Mouse (Mus musculus) NIH3T3 (cell line): Measurements from ENCODE around the gene Gja3.
A peak's percentile ranks its signal among the peaks of the same experiment; 100 is the strongest.

ENCODE experiments used
- DNase-seq: peaks from one replicate; pipeline ENCODE4 v3.0.0-alpha.2; 2012; ENCODE audit warnings: low read depth

The Gja3 gene

DNA sequence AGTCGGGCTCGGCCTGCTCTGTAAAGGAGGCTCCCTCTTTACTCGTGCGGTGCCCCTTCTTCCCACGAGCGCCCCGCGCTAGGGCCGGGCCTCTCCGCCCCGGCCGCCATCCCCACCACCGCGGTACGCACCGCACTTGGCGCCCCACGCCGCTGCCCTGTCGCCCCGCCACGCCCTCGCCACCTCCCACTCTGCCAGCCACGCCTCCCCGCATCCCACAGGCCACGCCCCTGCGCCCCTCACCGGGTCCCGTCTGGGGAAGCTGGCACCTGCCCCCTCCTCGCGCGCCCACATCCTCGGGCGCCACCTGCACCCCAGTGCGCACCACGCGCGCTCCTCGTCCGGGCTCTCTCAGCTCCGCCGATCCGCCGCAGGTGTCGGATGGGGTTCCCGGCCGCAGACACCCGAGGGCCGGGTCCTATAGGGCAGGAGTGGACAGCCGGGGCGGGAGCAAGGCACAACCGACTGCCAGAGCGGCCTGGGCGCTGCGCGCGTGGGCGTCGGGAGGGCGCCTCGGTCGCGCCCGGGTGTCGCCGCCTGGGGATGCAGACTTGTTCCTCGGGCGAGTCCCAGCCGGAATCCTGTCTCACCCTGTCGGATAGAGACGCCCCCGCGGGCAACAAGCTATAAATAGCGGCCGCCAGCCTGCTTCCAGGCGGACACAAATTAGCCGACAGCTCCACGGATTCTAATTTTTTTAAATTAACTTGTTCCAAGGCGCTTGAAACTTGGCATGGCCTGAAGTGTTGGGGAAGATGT, at the start of gene Gja3:
TSS of gene Gja3 (minus strand) at position 538 of the 759 bp plus-strand sequence.
- DNase-seq, result no peak

DNA sequence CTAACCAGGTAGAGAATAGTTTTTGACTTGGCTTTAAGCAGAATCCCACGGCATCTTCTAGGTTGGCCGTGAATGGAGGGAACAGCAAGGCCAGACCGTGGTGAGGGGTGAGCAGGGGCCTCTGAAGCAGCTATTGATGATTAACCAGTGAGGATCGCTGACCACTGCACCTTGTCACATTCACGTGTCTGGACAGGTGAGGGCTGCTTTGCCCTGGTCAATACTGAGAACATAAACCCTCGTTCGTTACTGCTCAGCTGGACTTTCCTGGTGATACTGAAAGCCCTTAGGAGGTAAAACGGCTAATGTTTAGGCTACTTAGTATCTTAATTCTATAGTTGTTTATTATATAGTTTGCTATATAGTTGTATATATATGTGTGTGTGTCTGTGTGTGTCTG, 49.2 kb upstream of the Gja3 start:
- no peak for DNase-seq

DNA sequence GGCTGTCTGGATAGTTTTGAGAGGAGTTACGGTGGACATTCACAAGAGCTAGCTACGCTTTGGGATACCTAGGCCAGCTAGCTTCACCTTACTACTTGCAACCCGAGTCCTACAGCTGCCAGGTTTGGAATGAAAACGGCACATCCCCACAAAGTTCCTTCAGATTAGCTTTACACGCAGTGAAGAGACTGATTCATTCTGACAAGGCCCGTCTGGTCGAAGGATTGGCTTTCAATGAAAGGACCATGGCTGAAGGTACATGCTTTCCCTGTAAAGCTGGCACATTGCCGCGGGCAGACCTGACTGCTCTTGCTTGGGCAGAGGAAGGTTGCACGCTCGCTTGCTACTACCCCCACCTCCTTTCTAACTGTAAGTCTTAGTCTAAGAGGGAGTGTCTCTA, 47.8 kb upstream of the Gja3 start:
- DNase-seq, result no peak

DNA sequence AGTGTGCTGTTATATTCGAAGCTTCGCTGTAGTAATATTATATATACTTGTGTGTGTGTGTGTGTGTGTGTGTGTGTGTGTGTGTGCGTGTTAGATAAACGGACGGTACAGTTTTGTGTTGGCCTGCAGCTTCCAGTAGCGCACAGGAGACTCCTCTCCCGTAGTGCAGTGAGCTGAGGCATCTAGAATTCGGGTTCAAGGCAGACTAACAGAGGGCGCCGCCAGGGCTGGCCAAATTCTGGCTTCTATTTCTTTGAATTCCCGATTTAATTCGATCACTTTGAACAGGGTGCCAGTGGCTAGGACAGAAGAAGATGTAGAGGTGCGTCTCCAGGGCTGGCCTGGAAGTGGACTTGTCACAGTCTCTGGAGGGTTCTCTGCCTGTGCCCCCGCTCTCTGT, 47.2 kb upstream of the Gja3 start:
- no peak for DNase-seq

DNA sequence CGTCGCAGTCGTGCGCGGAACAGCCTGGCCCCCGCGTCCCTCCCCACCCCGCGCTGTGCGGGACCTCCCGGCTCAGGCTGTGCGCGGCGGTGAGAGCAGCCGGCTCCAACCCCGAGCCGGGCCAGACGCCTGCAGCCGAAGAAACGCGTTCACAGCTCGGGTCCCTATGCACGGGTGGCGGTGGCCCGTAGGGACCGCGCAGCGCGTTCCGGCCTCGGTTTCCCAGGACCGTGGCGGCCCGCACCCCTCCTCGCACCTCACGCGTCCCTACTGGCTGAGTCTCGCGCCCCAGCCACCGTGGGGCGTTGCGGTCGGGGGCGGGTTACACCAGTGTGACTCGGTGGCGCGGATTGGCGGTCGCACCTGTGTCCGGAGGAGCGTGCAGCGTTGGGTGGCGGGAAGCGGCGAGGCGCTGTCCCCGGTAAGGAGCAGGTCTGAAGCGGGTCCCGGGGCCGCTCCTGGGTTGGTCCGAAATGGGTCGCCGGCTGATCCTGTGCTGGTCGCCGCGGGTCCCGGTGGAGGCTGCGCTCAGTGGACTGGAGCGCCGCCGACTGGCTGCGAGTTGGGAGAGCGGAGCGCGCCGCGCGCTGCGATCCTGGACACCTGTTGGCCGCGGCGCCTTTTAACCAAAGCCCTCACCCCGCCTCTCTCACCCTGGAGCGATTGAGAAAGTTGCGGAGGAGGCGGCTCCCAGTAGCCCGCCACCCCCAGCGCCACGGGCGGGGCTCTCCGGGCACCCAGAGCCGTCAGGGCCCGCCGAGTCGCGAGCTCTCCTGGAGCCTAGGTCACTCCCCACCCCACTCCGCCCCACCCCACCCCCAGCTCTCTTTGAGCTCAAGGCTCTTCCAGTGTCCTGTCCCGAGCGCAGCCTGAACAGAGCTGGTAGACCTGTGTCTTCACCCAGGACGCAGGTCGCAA, 46.5 kb upstream of the Gja3 start, which contains the start of gene Gjb2:
TSS of gene Gjb2 (minus strand) at position 597 of the 918 bp plus-strand sequence.
- DNase-seq, result no peak

DNA sequence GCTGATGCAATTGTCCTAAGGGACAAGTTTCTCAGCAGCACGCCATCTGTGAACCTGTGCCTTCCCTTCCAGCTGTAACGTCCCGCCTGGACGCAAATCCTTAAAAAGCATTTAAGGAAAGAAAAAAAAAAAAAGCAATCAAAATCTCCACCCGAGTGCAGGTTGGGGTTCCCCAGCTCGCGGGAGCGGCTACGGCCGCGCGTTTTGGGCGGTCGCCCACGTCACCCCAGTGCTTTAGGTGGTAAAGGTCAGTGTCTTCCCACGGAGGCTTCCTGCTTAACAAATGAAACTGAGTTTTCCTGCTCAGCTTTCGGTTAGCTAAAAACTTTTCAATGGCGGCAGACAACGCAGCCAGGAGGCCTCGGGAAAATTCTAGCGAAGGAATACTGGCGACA, 45.8 kb upstream of the Gja3 start:
- no peak for DNase-seq

DNA sequence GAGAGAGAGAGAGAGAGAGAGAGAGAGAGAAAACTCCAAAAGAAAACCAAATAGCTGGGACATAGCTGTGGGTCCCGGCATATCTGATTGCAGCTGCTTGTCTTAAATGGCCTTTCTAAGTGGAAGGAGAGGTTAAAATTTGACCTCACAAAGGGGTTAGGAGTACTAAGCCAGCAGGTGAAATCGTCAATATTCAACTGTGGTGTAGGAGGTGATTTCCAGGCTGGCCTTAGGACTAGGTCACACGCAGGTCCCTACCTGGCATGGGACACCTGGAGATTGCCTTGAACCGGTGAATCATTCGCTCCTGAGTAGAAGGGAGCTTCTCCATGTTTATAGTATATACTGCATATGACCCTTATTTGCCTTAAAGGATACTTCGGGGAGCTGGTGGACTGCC, 45.2 kb upstream of the Gja3 start:
- DNase-seq, result no peak

DNA sequence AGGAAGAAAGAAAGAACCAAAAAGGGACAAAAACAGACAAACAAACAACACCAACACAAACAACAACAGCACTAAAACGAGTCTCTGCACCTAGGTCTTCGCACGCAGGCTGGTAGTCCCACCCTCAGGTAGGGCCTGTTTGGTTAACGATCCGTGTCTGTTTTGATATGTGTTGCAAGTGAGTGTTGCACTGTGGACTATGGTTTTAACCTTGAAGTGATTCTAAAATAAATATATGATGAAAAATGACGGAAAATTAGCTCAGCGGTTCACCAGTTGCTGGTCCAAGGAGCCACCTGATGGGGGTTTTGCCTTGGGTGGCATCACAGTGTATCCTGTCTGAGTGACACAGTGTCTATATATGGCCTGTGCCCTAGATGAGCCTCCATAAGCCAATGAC, 43.7 kb upstream of the Gja3 start:
- DNase-seq, result no peak

DNA sequence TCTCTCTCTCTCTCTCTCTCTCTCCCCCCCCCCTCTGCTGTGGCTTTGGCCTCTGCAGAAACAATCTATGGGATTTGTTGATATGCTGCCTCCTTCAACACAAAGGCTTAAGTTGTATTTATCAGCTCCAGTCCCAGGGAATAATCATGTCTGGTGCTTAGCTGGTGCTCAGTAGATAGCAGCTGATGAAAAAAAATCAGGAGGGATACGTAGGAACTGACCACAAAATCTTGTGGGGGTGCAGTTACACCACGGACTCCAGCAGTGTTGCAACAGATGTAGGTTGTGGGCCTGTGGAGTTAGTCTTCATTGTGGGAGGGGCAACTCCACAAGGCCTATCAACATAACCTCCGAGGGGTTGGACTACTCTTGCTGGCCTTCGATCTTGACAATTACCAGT, 38.0 kb upstream of the Gja3 start:
- no peak for DNase-seq

DNA sequence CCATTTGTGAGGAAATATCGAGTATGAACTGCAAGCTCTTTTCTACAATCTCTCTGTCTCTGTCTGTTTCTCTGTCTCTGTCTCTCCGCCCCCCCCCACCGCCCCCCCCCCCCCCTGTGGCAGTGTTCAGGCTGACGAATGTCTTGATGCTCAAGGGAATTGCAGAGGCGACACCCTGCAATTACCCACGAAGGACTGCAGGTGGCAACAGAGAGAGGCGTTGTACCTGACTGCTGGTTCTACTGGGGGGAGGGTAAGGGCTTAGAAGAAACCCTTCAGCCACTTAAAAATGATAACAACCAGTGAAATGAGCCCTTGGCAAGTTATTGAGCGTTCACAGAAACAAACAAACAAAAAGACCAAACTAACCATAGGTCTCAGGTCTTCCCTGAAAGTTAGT, 35.1 kb upstream of the Gja3 start:
- peak; percentile 36 for DNase-seq

DNA sequence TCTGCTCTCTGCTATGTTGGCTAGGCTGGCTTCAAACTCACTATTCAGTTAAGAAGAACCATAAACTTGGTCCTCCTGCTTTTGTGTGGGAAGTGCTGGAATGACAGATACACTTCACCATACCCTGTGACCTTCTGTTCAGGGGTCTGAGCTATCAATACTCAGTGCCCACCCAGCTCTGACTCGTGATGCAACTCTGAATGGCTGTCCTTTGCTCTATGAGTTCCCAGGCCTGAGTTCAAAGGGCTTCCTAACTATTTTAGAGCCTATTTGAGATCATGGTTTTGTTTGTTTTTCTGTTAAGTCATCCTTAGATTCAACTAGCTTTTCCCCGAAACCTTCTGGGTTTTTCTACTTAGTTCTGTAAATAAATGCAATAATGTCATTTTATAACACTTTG, 32.1 kb upstream of the Gja3 start:
- DNase-seq, result no peak

DNA sequence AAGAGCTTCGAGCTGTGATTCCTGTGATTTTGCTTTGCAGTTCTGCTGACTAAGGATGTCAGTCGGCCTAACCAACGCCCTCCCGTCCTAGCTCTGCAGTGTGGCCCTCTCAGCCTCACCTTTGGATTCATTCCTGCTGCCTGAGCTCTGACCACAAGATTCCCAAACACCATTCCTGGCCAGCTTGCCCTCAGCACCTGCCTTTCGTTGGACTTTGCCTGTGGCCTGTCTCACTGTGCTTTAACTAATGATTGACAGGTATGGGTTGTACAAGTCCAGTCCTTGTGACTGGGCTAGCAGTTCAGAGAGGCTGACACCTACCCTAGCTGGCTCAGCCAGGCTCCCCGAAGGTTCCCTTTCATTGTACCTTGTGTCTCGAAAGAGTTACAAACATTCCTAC, 31.2 kb upstream of the Gja3 start:
- DNase-seq, result no peak

DNA sequence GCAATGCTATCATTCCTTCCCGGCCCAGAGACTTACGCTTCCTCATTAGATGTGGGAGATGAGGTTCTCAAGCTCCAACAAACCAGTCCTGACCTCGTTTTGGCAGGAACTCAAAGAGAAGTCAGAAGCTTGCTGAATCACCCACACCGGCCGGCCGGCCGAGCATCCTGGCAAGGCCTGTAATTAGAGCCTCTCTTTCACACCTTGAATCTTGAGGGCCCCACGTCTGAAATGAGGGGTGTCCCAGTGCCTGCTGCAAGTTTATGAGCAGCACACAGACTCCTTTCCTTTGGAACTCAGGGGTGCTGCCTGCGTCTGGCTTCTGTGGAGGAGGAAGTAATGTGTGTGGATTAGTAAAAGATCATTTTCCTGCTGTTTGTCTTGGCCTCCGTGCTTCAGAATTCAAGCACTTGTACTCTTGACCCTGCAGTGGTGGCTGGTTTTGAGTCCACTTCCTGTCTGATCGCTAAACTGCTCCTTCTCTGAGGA, 26.3 kb upstream of the Gja3 start:
- DNase-seq, result peak; percentile 30

DNA sequence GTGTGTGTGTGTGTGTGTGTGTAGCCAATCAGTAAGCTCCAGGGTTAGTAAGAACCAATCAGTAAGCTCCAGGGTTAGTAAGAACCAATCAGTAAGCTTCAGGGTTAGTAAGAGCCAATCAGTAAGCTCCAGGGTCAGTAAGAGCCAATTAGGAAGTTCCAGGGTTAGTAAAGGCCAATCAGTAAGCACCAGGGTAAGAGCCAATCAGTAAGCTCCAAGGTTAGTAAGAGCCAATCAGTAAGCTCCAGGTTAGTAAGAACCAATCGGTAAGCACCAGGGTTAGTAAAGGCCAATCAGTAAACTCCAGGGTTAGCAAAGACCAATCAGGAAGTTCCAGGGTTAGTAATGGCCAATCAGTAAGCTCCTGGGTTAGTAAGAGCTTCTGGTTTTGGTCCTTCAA, 25.0 kb upstream of the Gja3 start:
- DNase-seq, result no peak

DNA sequence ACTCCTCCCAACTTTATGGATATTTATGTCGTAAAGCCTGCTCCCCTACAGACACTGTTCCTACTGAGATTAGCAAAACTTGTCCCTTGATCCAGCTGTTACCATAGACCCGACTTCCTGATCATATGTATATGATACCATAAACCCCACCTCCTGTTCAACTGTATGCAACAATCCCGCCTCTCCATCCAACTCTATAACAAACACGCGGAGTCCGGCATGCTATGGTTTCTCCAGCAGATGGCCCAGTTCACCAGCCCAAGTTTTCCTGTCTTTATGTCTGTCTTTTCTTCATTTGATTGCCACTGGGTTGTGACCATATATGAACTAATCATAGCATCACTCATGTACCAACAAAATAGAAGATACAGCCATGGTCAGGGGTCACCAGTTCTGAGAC, 17.6 kb upstream of the Gja3 start:
- DNase-seq, result no peak

DNA sequence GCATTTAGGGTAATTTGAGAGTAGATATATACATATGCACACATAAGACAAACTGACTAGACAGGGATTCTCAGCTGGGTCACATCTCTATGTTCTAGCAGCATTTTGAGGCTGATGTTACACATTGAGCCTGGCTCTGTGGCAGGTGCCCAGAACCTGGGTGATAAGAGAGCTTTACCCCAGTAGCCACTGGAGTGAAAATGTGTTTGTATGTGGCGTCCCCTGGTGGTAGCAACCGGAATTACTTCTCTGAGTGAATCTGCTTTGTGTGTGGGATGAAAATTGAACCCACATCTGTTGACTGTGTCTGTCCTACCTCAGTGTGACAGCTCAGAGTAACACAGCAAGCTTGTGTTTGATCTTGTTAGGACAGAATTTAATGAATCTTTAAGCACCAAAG, 12.0 kb upstream of the Gja3 start:
- peak; percentile 51 for DNase-seq

DNA sequence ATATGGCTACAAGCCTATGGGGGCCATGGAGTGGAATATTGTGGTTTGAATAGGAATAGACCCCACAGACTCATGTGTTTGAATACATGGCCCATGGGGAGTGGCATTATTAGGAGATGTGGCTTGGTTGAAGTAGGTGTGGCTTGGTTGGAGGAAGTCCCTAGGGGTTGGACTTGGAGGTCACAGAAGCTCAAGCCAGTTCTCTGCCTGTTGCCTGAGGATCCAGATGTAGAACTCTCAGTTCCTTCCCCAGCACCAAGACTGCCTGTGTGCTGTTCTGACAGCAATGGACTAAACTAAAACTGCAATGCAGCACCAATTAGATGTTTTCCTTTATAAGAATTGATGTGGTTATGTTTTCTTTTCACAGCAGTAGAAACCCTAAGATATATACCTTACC, 8.2 kb upstream of the Gja3 start:
- no peak for DNase-seq

DNA sequence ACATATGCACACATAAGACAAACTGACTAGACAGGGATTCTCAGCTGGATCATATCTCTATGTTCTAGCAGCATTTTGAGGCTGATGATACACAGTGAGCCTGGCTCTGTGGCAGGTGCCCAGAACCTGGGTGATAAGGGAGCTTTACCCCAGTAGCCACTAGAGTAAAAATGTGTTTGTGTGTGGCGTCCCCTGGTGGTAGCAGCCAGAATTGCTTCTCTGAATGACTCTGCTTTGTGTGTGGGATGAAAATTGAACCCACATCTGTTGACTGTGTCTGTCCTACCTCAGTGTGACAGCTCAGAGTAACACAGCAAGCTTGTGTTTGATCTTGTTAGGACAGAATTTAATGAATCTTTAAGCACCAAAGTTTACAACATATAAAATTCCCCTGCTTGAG, 2.2 kb upstream of the Gja3 start:
- DNase-seq, result peak; percentile 73

DNA sequence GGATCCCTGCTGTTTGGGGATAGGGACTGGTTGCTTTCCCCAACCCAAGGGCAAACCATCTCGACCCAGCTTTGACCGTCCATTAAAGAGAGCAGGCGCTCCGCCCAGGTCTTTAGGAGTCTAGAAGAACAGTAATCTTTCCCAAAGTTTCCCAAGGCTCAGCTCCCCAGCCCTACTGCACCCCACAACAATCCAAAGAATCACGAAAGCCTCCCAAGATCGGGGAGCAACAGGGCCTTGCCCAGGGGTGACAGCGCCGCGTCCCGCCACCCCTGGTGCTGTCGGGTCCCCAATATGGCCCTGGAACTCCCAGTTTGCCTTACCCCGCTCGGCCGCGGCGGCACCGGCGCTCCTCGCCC, 717 bp downstream of the Gja3 start:
- DNase-seq, result no peak

DNA sequence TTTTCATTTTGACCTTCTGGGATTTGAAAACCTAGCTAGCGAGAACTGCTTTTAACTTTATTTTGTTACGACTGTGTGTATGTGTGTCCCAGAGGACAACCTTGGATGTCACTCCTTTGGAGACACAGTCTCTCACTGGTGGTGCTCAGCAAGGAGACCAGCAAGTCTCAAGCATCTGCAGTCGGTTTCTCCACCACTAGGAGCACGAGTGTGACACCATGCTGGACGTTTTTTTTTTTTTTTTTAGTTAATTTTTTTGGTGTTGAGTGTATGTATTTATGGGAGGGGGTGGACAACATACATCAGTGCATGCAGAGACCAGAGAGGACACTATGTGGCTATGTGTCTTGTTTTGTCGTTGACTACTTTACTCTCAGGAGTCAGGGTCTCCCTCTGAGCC, 5.2 kb downstream of the Gja3 start:
- DNase-seq, result no peak

DNA sequence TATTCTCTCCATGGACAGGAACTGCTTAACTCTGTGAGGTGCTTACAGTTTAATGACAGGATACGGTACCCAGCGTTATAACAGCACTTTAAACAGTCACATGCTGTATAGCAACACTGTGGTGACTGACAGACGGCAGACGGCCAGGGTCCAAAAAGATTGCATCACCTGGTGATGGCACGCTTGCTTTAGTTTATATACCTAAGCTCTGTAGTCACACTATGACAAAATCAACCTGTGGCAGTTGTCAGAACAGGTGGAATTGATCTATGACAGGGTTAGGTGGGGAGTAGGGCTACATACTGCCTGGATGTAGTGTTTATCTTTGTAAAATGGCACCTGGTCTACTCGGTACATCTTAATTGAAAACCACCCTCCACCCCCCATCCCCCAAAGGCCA, 14.0 kb downstream of the Gja3 start:
- no peak for DNase-seq

DNA sequence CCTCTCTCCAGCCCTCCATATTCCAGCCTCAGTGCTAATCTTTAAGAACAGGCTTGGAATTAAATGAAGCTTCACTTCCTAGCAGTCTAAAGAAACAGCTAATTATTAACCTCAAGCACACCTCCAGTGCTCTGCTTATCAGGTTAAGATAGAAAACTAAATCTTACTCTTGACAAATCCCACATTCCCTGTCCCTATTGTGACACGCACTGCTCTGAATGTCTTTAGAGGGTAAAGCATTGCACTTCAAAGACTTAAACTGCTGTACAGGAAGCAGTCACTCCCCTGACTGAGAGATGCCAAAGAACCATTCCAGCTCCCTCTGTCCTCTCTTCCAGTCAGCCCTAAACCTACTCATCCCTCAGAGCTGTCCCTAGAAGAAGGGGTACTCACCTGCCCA, 16.5 kb downstream of the Gja3 start:
- no peak for DNase-seq

DNA sequence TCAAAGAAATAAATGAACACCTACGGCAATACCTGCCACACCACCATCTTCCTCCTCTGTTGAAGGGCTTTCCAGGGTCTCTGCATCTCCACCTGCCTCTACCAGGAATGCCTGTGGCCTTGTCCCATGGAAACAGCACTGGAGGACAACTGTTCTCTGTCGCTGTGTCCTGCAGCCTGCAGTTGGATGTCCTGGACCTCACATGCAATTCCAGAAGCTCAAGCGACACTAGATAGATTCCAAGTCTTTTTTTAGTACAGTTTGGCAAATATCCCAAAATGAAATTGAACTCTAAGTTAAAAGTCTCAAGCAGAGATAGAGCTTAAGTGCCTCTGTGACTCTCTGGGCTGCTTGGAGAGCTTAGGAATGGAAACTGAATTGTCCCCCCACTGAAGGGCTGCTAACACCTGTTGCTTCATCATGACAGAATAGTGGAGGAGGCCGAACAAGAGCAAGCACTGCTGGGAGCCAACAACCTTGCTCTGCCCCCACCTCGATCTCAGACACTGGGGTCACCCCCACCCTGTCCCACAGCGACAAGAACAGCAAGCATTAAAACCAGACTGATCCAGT, 22.9 kb downstream of the Gja3 start:
- DNase-seq, result no peak
